Mouse (Mus musculus) naive thymus-derived CD4-positive, alpha-beta T cell, adult 5 months (primary cell): ENCODE results near the gene Clcn3. TPM values are rescaled to one million over a fixed set of nuclear protein-coding genes. Genes with fewer than 3 reads are reported as not detected.

Source experiments
- polyA plus RNA-seq: library from polyadenylated mRNA; unstranded; fragments of 100-300 nt; shearing (Covaris generic); gene quantifications from one replicate; pipeline ENCODE4 v1.2.1, GENCODE M21; 2017

The Clcn3 gene
- polyA plus RNA-seq, result 35.5 TPM

DNA sequence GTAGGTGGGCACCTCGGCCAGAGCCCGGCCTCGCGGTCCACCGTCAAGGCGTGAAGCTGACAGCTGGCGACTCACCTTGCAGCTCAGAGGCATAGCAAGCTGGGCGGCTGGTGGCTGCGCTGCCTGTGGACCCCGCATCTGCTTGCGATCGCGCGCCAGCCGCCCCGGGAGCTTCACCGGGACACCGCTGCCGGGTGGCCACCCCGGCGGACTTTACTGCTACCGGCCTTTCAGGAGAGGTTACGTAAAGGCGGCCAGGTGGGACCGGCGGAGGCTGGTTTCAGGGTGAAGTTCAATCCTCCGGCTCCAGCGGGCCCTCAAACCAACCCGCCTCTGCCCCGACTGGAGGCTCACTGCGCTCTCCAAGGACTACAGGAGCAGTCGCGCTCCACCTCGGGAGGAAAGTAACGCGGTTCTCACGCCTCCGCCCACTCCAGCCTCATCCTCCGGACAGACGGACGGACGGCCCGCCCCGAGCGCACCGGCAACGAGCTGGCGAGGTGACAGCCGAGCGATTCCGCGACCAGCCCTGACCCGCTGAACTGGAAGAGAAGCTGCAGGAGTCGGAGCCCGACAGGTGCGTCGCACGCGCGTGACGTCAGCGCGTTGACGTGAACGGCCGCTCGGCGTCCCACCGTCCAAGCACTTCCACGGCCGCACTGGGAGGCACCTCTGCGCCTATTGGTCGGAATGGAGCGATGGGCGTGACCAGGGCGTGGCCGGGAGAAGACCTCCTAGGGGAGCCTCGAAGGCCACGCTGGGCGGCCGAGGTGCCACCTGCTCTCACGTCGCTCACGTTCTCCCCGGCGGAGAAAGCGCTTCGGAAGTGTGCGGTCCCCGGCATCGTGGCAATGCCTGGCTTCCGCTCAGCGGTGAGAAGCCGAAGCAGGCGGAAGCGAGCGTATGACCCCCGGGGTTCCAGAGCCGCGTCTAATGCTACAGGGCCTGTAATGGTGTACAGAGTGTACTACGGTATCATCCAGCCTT is at the start of gene Clcn3:
Clcn3 (minus strand) TSS at position 600 of the 987 bp plus-strand sequence.

DNA sequence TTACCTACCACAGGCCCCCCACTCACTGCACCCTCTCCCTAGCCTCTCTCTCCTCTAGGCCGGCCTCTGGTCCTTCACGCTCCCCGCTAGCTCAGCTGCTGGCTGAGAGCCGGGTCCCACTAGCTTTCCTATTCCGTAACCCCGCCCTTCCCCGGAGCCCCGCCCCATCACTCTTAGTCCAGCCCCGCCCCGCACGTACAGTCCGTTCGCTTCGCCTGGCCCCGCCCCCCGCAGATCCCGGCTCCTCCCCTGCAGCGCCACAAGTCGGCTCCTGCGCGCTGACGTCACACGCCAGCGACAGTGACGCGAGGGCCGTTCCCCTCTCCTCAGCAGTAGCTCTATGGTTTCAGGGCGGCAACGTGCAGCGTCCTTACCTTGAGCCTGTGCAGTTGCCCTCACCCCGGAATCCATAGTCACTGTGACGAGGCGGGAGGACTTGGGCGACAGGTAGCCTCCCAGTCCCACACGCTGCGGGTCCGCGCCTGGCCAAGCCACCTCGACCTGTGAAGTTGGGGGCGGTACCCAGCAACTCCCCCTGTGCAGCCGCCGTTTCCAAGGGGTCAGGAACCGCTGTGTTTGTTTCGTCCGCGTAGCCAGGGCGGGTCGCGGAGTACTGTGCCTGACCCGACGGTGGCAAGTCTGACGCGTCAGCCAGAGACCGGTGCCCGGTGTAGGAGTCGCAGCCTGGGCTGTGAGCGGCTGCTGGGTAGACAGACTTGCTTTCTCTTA is 10.0 kb upstream of the Clcn3 start, which contains the start of gene Nek1:
Nek1 (plus strand) TSS at position 286 of the 729 bp plus-strand sequence.

DNA sequence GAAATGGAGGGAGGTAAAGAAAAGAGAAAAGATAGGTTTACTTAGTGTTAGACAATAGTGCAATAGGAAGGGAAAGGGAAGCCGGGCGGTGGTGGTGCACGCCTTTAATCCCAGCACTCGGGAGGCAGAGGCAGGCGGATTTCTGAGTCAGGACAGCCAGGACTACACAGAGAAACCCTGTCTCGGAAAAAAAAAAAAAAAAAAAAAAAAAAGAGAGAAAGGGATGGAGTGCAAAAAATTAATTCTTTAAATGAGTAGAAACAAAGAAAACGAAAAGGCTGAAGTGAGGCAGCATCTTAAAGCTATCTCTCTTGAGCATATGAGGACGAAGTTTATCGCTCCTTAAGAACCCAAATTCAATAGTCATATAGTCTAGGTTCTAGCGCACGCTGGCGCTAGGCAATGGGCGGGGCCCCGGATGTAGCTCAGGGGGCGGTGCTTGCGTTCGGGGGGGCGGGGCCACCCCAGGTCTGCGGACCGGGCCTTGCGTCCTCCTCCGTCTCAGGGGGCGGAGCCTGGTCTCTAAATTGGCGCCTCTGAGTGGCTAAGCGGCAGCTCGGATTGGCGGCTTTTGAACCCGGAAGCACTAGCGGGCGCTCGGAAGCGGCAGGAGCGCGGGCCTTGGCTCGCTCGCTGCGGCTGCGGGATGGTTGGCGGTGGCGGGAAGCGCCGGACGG is 93.1 kb downstream of the Clcn3 start, which contains the start of gene Hpf1:
Hpf1 (plus strand) TSS at position 576 of the 677 bp plus-strand sequence.

Other genes with a start within 250 kb of the Clcn3 start
- 65.2 TPM for gene Hpf1, start 92.9 kb downstream of the Clcn3 start, polyA plus RNA-seq
- 12.2 TPM for gene Nek1, start 9.9 kb upstream of the Clcn3 start, polyA plus RNA-seq
- gene Sh3rf1, start 240.6 kb upstream of the Clcn3 start, polyA plus RNA-seq, result 2.6 TPM